Mouse (Mus musculus): ENCODE data around the gene Rpa3. TPM values are rescaled to one million over a fixed set of nuclear protein-coding genes. Genes with fewer than 3 reads are reported as not detected.

Gene Rpa3
- total RNA-seq, 2 experiments from 2014 or later, result 16.1 to 19.0 TPM

DNA sequence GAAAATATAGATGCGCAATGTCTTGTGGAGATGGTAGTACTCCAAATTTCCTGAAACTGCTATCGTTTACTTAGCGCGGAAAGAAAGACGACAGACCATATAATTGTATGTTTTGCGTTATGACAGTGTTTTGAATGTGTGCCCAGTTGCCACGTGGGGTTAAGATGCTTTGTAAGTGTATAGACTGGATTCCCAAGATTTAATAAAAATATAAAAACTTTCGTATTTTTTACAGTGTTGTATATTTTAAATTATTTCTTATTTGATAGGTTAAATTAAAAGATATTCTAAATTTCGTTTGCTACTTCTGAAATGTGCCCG, 49.1 kb downstream of the Rpa3 start:
- no peak for DNase-seq (ENCODE audit: low spot score in 2 of 2)

DNA sequence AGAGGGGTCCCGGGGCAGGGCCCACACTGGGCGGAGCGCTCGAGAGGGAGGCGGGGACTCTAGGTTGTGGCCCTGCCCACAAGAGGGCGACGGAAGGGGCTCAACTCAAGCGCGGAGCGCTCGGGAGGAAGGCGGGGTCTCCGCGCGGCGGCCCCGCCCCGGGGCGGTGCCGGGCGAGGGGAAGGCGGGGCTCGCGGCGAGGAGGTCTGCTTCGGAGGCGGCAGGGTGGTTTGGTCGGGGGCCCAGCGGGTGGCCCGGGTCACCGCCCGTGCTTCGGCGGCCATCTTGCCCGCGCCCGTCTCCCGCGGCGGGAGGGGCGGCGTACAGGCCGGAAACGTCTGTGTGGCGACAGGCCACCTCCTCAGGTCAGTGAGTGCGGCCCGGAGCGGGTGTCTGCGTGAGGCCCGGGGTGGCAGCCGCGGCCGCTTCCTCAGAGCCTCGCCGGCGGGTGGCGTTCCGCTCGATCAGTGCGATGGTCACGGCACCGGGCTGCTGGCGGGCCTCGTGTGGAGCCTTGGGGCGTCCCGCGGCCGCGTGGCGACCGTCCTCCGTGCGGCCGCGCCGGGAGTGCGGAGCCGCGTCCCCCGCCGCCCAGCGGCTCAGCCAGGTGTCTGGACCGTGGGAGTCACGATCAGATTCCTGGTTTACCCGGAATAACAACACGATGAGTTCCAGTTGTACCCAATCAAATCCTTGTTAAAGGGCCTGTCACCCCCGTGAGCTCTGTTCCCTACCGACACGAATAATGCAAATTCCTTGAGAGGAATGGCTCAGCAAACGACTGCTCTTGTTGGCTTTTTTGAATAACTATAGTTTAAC, 49.7 kb downstream of the Rpa3 start, which contains the start of gene Mios:
Gene Mios, plus strand, starts transcription at position 176 of the 819 bp plus-strand sequence.
- peak; percentile 81 to 84 for DNase-seq (ENCODE audit: low spot score in 2 of 2)

Other genes starting within 250 kb of the Rpa3 start
- gene Col28a1, start 66.6 kb downstream of the Rpa3 start, total RNA-seq (2021), result under 1 TPM; 0.55 to 0.90 TPM
- gene Mios, start 50.0 kb downstream of the Rpa3 start, total RNA-seq (2021), result 10 to 100 TPM; 23.1 to 26.7 TPM
- gene Umad1, start 115 bp upstream of the Rpa3 start, total RNA-seq (2021), result 10 to 100 TPM; 26.9 to 27.6 TPM
- gene Gm45062, start 277 bp upstream of the Rpa3 start, total RNA-seq (2021), result 1 to 10 TPM in 1 of 2 experiments, not detected in 1; 2.3 TPM

Measured in layer of hippocampus, postnatal 14 days (tissue).